Mouse (Mus musculus) CH12.LX (cell line): ENCODE measurements around the gene Plac9a.
"Not testable (repeated sequence)": the region's sequence is repeated elsewhere in the genome, so short reads cannot be mapped to it uniquely, and the experiment has no call there.

Experiments
- CTCF ChIP-seq, 2 experiments: IDR thresholded peaks in 1 of 2; conservative IDR thresholded peaks in 1 of 2; 2 replicates each; pipeline ENCODE4 v1.5.1; 2011 to 2012; ENCODE audit warnings: low read depth in 2 of 2, low read length in 2 of 2, improper control_type of control experiment in 1 of 2, inconsistent platforms in 1 of 2, mild to moderate bottlenecking in 1 of 2, moderate library complexity in 1 of 2
- TBP ChIP-seq: conservative IDR thresholded peaks from 2 replicates; pipeline ENCODE4 v1.6.1; 2011; ENCODE audit warnings: low read depth, low read length, improper control_type of control experiment
- USF1 ChIP-seq: IDR thresholded peaks from 2 replicates; pipeline ENCODE4 v1.6.1; 2014; ENCODE audit warnings: low read depth, mild to moderate bottlenecking, inconsistent platforms, low read length, improper control_type of control experiment
- ZMIZ1 ChIP-seq: IDR thresholded peaks from 2 replicates; pipeline ENCODE4 v1.6.1; 2012; ENCODE audit warnings: low read depth, mild to moderate bottlenecking, inconsistent platforms, low read length, improper control_type of control experiment

DNA sequence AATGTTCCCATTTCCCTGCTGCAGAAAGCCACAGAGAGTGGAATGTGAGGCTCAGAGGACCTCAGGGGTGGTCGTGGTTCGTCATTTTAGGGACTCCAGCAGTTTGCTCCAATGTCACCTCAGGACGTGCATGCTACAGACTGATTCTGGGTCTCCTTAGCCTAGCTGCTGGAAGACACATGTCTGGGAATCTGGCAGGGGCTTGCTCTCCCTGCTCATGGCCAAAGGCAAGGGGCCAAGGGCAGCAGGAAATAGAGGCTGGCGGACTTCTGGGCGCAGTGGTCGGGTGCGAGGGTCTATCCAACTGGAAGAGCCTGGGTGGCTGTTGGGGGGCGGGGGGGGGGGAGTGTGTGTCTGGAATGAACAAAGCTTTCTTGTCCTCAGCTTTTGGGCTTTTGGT, 6.1 kb upstream of the Plac9a start:
- TF ChIP-seq CTCF (conservative IDR thresholded peaks at IDR 0.05 in 1 of 2, IDR thresholded peaks at IDR 0.05 in 1 of 2; ENCODE audit: low read depth in 2 of 2, low read length in 2 of 2); USF1; TBP; ZMIZ1: not testable (repeated sequence)
